Mouse (Mus musculus) heart, adult 8-10 months (tissue): Measurements from ENCODE around the gene Wdr63. TPM values are rescaled to one million over a fixed set of nuclear protein-coding genes. Genes with fewer than 3 reads are reported as not detected.

Source experiments
- DNase-seq: peaks from one replicate; pipeline ENCODE4 v3.0.0; 2022; ENCODE audit warnings: low spot score
- total RNA-seq, 4 experiments: library from RNA; stranded (reverse); gene quantifications; 2 replicates each; pipeline ENCODE4 v1.2.4; 2022

Gene Wdr63
- total RNA-seq, 4 experiments from 2014 or later, result not detected

DNA sequence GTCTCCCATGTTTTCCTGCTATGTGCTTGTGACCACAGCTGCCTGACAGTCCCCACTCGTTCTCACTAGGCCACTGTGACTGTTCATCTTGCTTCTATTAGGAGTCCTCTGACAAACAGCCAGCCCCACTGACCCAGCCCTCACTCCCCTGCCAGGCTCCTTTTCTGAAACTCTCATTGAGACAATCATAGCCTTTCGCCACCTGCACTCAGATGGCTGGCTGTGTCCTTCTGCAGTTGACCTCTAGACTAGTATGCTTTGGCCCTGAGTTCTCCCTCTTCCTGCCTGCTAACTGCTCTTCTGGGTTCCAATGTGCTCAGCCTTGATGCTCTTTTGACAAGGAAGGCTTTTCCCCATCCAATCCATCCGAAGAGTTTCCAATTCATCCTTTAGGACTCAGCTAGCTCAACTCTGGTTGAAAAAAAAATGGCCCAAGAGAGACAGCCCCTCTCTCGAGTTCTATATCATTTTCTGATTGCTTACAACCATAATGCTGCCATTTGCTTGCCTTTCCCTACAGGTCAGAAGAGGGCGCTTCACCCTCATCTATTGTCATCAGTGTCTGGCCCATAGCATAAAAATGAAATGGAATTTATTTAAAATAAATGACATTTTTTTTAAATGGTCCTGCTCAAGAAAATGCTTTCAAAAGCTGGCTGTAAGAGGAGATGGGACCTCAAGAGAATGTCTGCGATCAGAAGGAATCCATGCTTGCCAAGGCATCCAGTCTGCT, 54.7 kb downstream of the Wdr63 start:
- DNase-seq, result no peak

DNA sequence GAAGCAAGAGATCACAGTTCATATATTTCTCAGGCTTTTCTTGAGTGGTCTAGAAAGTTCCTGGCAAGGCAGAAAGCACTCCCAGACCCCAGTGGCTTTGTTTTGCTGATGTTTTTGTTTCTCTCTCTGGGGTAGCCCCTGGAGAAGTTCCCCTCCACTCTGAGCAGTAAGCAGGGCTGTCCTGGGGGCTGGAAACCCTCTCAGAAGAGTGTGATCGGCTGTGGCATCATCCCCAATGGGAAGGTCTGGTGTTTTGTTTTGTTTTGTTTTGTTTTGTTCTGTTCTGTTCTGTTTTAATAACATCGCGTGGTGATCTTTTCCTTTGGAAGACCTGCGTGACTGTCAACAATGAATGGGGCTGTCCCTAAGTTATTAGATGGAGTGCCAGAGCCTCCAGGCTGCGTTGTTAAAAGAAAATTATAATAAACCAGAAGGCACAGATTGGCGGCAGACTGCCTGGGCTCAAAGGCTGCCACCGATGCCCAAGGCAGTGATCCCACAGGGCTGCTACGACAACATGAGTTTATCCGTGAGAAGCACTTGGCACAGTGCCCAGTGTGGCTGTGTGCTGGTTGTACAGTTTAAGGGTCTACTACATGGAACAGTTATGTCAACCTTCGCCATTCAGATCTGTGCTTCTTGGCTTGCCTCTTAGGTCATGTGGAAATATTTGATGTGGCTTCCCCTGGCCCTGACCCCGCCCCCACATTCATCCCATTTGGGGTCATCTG, 56.5 kb downstream of the Wdr63 start:
- no peak for DNase-seq

DNA sequence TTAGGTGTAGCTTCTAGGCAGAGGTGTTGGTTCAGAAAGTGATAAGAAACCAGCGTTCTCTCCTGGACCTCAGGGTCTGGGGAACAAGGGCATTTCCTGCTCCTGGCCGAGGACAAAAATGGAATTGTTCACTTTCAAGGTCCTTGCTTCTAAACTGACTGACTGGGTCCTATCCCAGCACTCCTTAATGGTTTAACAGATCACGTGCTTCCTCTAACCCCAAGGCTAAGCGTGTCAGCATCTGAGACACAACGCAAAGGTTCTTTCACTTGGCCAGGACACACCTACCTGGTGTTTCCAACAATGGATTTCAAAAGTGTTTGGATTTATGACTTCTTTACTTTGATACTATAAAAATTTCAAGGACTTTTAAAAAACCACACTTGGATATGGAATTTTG, 58.0 kb downstream of the Wdr63 start:
- no peak for DNase-seq

DNA sequence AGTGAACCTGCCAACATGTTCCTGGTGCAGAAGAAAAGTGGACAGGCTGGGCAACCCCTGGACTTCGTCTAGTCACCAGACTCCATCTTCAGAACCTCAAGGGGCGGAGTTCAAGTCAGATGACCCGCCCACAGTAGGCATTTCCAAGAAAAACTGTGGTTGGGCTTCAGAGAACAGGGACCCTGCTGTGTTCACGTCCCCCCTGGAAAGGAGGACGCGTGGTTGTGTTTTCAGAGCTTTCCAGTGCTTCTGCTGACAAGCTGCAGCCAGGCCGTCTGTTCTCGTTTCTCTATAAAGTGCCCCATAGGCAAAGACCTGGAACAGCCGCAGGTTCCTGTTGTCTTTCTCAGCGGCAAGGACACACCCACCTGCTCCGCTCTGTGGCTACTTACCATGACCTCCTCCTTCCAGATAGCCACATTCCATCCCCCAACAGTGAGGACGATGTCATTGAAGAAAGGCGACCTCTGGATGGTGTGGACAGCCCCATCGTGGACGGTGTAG, 60.2 kb downstream of the Wdr63 start:
- DNase-seq, result peak; percentile 17

GRCm38 (mm10) chr3:146046076-146046475, 61.9 kb downstream of the Wdr63 start:
- DNase-seq, result no peak

DNA sequence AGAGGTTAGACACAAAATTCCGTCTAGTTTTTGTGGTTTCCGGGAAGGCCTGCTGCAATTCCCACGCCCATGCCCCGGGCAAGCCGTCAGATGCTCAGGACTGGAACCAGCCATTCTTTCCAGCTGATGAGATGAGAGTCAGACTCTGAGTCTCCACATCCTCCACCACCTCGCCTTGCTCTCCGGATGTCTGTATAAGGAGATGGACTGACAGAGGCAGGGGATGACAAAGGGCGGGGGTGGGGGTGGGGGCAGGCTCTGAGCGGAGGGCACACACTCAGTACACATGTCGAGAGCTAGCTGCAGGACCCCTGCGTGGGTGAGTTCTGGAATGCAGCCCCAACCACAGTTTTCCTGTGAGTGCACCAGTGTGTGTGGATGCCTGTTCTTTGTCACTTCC, 63.0 kb downstream of the Wdr63 start:
- DNase-seq, result no peak

- peak; percentile 19 for DNase-seq
These were observed 66.5 kb downstream of the Wdr63 start for GRCm38 (mm10) chr3:146041382-146041781.

- no peak for DNase-seq
These were observed 68.6 kb downstream of the Wdr63 start for GRCm38 (mm10) chr3:146039132-146039903.

GRCm38 (mm10) chr3:146037906-146038305, 70.0 kb downstream of the Wdr63 start:
- no peak for DNase-seq

GRCm38 (mm10) chr3:146032976-146033375, 75.0 kb downstream of the Wdr63 start:
- DNase-seq, result no peak

DNA sequence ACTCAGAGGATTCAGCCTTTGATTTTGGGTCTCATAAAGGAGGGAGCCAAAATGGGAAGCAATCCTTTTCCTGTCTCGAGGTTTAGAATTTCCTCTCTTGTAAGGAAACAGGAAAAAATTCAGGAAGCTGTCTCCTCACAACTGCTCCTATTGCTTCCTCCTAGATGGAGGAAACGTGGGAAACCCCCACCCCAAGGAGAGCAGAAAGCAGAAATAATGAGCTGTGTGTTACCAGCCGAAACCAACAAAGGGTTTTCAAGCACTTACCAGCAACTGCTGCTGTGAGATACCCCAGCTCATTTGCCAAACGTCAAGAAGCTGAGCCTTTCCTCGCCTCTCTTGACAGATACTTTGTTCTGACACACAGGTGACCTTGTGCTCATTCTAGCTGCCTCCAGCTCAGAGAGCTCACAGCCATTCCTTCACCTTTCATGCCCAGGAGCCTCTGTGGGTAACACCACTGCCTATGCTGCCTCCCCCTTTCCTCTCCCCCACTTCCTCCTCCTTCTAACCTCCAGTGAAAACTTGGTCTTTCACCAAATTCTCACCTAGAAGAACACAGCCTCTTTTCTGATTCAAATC, 77.6 kb downstream of the Wdr63 start:
- DNase-seq, result no peak

DNA sequence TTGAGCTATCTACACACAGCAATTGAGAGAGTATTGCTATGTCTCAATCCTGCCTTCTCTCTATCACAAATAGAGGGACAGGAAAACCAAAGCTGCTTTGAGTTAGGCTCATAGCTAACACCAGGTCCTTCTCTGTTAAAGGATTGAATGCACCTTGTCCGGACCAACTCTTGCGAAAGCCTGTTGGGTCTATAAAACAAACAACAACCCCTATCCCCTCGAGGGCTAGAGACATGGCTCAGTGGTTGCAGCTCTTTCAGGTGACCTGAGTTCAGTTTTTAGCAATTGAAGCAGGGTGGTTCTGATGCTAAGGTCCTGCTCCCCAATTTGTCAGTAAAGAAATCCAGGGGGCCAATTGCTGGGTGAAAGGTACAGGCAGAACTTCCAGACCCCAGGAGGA, 78.7 kb downstream of the Wdr63 start:
- no peak for DNase-seq

GRCm38 (mm10) chr3:146028406-146028805, 79.5 kb downstream of the Wdr63 start:
- DNase-seq, result no peak

- no peak for DNase-seq
These were observed 80.8 kb downstream of the Wdr63 start for GRCm38 (mm10) chr3:146027116-146027515.

DNA sequence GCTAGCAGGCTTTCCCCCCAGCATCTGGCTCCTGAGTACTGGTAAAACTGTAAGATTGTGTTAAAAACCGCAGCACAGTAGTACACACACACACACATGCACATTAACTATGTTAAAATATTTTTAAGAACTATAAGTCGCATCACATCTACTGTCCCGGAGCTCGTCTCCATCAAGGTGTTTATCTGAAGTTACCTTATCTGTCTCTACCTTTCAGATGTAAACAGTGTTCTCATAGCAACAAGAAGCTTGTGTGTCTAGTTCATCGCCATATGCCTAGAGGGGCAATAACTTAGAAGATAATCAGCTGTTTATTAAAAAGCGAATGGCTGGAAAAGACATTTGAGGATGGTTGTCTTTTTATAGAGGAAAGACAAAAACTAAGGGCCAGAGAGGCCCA, 82.4 kb downstream of the Wdr63 start:
- no peak for DNase-seq

DNA sequence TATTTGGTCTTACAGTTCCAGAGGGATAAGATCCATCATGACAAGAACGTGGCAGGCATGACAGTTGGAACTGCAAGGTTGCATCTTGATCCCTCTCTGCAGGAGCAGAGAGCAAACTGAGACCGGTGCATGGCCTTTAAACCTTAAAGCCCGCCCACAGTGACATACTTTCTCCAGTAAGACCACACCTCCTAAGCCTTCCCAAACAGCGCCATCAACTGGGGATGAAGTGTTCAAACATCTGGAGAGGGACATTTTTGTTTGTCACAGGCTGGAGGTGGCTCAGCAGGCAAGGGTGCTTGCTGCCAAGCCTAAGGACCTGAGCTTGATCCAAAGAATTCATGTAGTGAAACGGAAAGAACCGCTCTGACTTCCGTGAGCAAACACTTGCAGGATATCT, 83.2 kb downstream of the Wdr63 start:
- no peak for DNase-seq

GRCm38 (mm10) chr3:146022232-146022631, 85.7 kb downstream of the Wdr63 start:
- no peak for DNase-seq

GRCm38 (mm10) chr3:146017521-146017920, 90.4 kb downstream of the Wdr63 start:
- DNase-seq, result no peak

DNA sequence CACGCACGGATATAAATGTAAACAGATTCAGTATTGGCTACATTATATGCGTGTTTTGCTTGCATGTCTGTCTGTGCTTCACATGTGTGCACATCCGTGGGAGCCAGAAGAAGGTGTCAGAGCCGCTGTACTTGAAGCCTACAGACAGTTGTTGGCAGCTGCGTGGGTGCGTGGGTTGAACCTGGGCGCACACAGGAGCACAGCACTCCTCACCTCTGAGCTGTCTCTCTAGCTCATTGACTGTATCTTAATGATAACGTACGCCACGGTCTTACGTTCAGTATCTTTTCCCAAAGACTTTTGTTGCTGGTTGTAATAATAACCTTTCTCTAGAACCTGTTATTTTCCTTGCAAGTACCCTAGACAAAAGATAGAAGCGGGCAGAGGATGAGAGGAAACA, 91.0 kb downstream of the Wdr63 start:
- no peak for DNase-seq

GRCm38 (mm10) chr3:146014321-146014720, 93.6 kb downstream of the Wdr63 start:
- no peak for DNase-seq

DNA sequence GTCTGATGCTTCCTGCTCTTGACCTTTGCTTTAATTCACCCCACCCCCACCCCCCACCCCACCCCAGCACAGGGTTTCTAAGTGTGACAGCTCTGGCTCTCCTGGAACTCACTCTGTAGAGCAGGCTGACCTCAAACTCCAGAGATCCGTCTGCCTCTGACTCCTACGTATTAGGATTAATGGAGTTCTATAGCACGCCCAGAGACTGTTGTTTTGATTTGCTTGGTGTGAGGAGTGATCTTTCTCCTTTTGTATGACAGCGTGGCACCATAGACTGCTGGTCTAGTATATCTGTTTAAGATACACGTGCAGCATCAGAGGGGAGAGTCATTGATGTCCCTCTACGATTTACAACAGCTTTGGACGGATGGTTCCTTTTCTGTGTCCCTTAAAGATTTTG, 94.4 kb downstream of the Wdr63 start:
- no peak for DNase-seq
